Mouse (Mus musculus) myocyte (in vitro differentiated cells): ENCODE measurements around the gene Ccl17.

ENCODE experiments used
- MYOD1 ChIP-seq, 3 experiments: IDR thresholded peaks; one replicate each; pipeline ENCODE4 v1.6.1; 2011; ENCODE audit warnings: control low read depth in 2 of 3, low read depth in 2 of 3, mild to moderate bottlenecking in 2 of 3, moderate library complexity in 1 of 3; ENCODE audit not compliant: insufficient read length in 2 of 3, control insufficient read depth in 1 of 3
- POLR2A ChIP-seq: IDR thresholded peaks from one replicate; pipeline ENCODE4 v1.6.1; 2011; ENCODE audit warnings: low read depth, mild to moderate bottlenecking, control low read depth, moderate library complexity; ENCODE audit not compliant: insufficient read length
- TCF12 ChIP-seq: IDR thresholded peaks from one replicate; pipeline ENCODE4 v1.6.1; 2011; ENCODE audit warnings: mild to moderate bottlenecking, control low read depth; ENCODE audit not compliant: poor library complexity, insufficient read depth, severe bottlenecking
- USF1 ChIP-seq: IDR thresholded peaks from one replicate; pipeline ENCODE4 v1.6.1; 2011; ENCODE audit warnings: low read depth, mild to moderate bottlenecking, control low read depth, moderate library complexity

- TF ChIP-seq POLR2A = no peak
- TF ChIP-seq USF1 = no peak
- no peak for TF ChIP-seq MYOD1 (IDR thresholded peaks at IDR 0.05; ENCODE audit: control insufficient read depth in 1 of 3, insufficient read length in 2 of 3, low read depth in 2 of 3)
- no peak for TF ChIP-seq TCF12
Measured at GRCm38 (mm10) chr8:94767035-94767434, 43.2 kb upstream of the Ccl17 start.
